Mouse (Mus musculus) hematopoietic stem cell, adult 5-6 weeks (primary cell): ENCODE measurements at regions not wholly inside any gene's neighbourhood (a gene's known extent, or its start where the extent isn't known, plus 50 kb on each side); places are given as distances from the start of the nearest gene placed in this dataset.
A peak's percentile ranks its signal among the peaks of the same experiment; 100 is the strongest.

ENCODE experiments used
- ATAC-seq, 2 experiments: fragments of 125-278 bp in 1 of 2; replicated peaks in 1 of 2; 2 replicates each; pipeline ENCODE4 v1.8.0; 2016 to 2017; ENCODE audit warnings: inconsistent platforms in 2 of 2, mild to moderate bottlenecking in 2 of 2, moderate number of reproducible peaks in 2 of 2, low read depth in 1 of 2, moderate TSS enrichment in 1 of 2; ENCODE audit not compliant: low FRiP score in 2 of 2, poor library complexity in 2 of 2, severe bottlenecking in 2 of 2, insufficient read depth in 1 of 2, low TSS enrichment in 1 of 2

GRCm38 (mm10) chr1:111699030-111699732, 165.5 kb downstream of the Dsel start:
- no peak for ATAC-seq

- ATAC-seq, result no peak
These were observed 203.8 kb downstream of the Dsel start for GRCm38 (mm10) chr1:111660950-111661349.

- ATAC-seq, result peak; percentile 45 to 62; a peak in 2 of 4 replicates
These were observed 204.5 kb downstream of the Dsel start for GRCm38 (mm10) chr1:111660099-111660670.

GRCm38 (mm10) chr1:111633860-111634460, 230.8 kb downstream of the Dsel start:
- ATAC-seq, result no peak
